Mouse (Mus musculus) brain, embryonic 14.5 days (tissue): ENCODE results near the gene Alg12. TPM values are rescaled to one million over a fixed set of nuclear protein-coding genes. Genes with fewer than 3 reads are reported as not detected.
"Not testable (repeated sequence)": the region's sequence is repeated elsewhere in the genome, so short reads cannot be mapped to it uniquely, and the experiment has no call there.

Experiments
- DNase-seq: peaks from one replicate; pipeline ENCODE4 v3.0.0-alpha.2; 2011; ENCODE audit warnings: low read depth
- CTCF ChIP-seq: fragments of 200-500 bp; IDR thresholded peaks from 2 replicates; pipeline ENCODE4 v1.5.1; 2012; ENCODE audit warnings: inconsistent platforms, mild to moderate bottlenecking, moderate library complexity, borderline replicate concordance; ENCODE audit not compliant: insufficient read depth, insufficient read length; ENCODE audit errors: extremely low read depth
- POLR2A ChIP-seq: fragments of 200-500 bp; IDR thresholded peaks from 2 replicates; pipeline ENCODE4 v1.6.1; 2012; ENCODE audit warnings: mild to moderate bottlenecking, inconsistent platforms, borderline replicate concordance; ENCODE audit not compliant: poor library complexity, insufficient read depth, insufficient read length, severe bottlenecking; ENCODE audit errors: extremely low read depth
- polyA plus RNA-seq: library from polyadenylated mRNA; depleted of rRNA; stranded (reverse); fragments of >200 nt; gene quantifications from 2 replicates; pipeline ENCODE4 v1.2.3, GENCODE M21; 2012; rRNA removed

Alg12 gene
- polyA plus RNA-seq, 1 experiment = 14.2 TPM

- TF ChIP-seq CTCF = no peak
- TF ChIP-seq POLR2A = no peak
- no peak for DNase-seq
Measured at GRCm38 (mm10) chr15:88799950-88800371, 19.2 kb downstream of the Alg12 start.

- not testable (repeated sequence) for DNase-seq
Measured at GRCm38 (mm10) chr15:88794729-88795128, 24.4 kb downstream of the Alg12 start.

GRCm38 (mm10) chr15:88792140-88792850 lies 26.8 kb downstream of the Alg12 start:
- TF ChIP-seq POLR2A = no peak
- TF ChIP-seq CTCF = no peak
- no peak for DNase-seq

GRCm38 (mm10) chr15:88774630-88775029 lies 44.5 kb downstream of the Alg12 start:
- not testable (repeated sequence) for DNase-seq

GRCm38 (mm10) chr15:88768537-88768936 lies 50.6 kb downstream of the Alg12 start:
- no peak for TF ChIP-seq POLR2A
- no peak for TF ChIP-seq CTCF
- DNase-seq = no peak

- DNase-seq = not testable (repeated sequence)
Measured at GRCm38 (mm10) chr15:88766139-88766538, 53.0 kb downstream of the Alg12 start.

GRCm38 (mm10) chr15:88761551-88761950 lies 57.6 kb downstream of the Alg12 start:
- DNase-seq = no peak
- TF ChIP-seq CTCF (no peak), POLR2A (no peak)

- TF ChIP-seq CTCF (no peak), POLR2A (no peak)
- DNase-seq = no peak
Measured at GRCm38 (mm10) chr15:88758061-88758460, 61.1 kb downstream of the Alg12 start.

GRCm38 (mm10) chr15:88755761-88756160 lies 63.4 kb downstream of the Alg12 start:
- no peak for TF ChIP-seq POLR2A
- TF ChIP-seq CTCF = no peak
- DNase-seq = no peak

Other genes starting within 250 kb of the Alg12 start
- not detected in 2 replicates for gene Zdhhc25, start 219.0 kb downstream of the Alg12 start, polyA plus RNA-seq
- 22.7 and 35.9 TPM in 2 replicates for gene Brd1, start 85.1 kb downstream of the Alg12 start, polyA plus RNA-seq
- 16.5 and 25.7 TPM in 2 replicates for gene Zbed4, start 67.7 kb downstream of the Alg12 start, polyA plus RNA-seq
- 41.8 and 48.8 TPM in 2 replicates for gene Creld2, start 328 bp upstream of the Alg12 start, polyA plus RNA-seq
- 14.7 and 18.5 TPM in 2 replicates for gene Pim3, start 42.9 kb upstream of the Alg12 start, polyA plus RNA-seq
- gene Ttll8, start 135.1 kb upstream of the Alg12 start, polyA plus RNA-seq = 0.25 and 0.26 TPM in 2 replicates
- gene Mlc1, start 159.7 kb upstream of the Alg12 start, polyA plus RNA-seq = 15.1 and 20.5 TPM in 2 replicates
- not detected in 2 replicates for gene Mov10l1, start 163.6 kb upstream of the Alg12 start, polyA plus RNA-seq
- 14.7 and 24.0 TPM in 2 replicates for gene Panx2, start 240.4 kb upstream of the Alg12 start, polyA plus RNA-seq